Mouse (Mus musculus): ENCODE measurements around the gene Dnajc2. TPM values are rescaled to one million over a fixed set of nuclear protein-coding genes. Genes with fewer than 3 reads are reported as not detected.

Dnajc2 gene
- polyA plus RNA-seq, 1 experiment from 2014 or later: 48.4 TPM

DNA sequence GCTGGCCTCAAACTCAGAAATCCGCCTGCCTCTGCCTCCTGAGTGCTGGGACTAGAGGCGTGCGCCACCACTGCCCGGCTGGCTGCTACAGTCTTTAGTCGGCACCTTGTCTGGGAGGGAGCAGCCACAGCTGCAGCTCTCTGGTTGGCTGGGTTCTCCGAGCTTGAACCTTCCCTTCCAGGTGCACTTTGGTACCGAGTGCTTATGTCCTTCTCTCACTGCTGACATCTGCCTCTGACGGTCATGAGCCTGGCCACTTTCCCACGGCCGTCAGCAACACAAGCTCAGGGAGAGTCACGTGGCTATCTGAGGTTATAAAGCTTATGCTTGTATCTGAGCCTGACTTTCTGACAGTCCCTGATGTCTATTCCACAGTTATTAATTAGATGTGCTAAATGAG, 45.9 kb downstream of the Dnajc2 start:
- peaks cover 57% of the 10 kb centered on the region for H3K36me3 ChIP-seq (ENCODE audit: control insufficient read depth, insufficient read depth, low read length)
- WGBS: 85% methylated on average over 10 of the region's 11 CpGs
- H3K4me2 ChIP-seq (ENCODE audit: low read length): no peak overlapping the region
- no peak overlapping the region for H3K27ac ChIP-seq (replicated peaks in 1 of 2; ENCODE audit: control insufficient read depth in 1 of 2, insufficient read depth in 1 of 2, low read depth in 2 of 2, low read length in 2 of 2)
- H3K4me3 ChIP-seq (ENCODE audit: control insufficient read depth in 1 of 2, insufficient read depth in 1 of 2, low read depth in 1 of 2, low read length in 2 of 2): no peak overlapping the region
- peaks cover 3 to 11% of the 10 kb centered on the region in 2 experiments; a peak in 2 of 4 replicates for H3K4me1 ChIP-seq (ENCODE audit: control insufficient read depth in 2 of 2, insufficient read depth in 2 of 2, low read length in 2 of 2)
- no peak overlapping the region for H3K9ac ChIP-seq (ENCODE audit: low read length)
- H3K27me3 ChIP-seq (ENCODE audit: control insufficient read depth, insufficient read depth, low read length): no peaks in the 10 kb centered on the region
- no peak for ATAC-seq (ENCODE audit: insufficient number of reproducible peaks, insufficient read depth, low FRiP score, low read depth)
- H3K9me3 ChIP-seq (ENCODE audit: control insufficient read depth, low read length): no peaks in the 10 kb centered on the region

DNA sequence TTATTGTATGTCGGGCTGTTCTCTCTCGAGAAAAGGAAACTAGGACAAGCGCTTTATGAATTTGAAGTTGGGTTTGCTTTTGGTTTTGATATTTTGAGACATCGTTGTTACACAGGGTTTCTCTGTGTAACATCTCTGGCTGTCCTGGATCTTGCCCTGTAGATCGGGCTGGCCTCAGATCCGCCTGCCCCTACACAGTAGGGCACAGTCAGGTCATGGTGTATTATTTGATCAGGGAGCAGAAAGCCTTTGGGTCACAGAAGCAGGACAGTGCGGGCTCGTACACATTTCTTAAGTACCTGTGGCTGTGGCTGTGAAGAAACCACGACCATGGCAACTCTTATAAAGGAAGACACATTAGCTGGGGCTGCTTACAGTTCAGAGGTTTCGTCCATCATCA, 47.4 kb downstream of the Dnajc2 start:
- Histone ChIP-seq H3K27me3 (ENCODE audit: control insufficient read depth, insufficient read depth, low read length) (no peaks in the 10 kb centered on the region), H3K9ac (ENCODE audit: low read length) (peak overlapping the region; percentile 87), H3K27ac (replicated peaks in 1 of 2; ENCODE audit: control insufficient read depth in 1 of 2, insufficient read depth in 1 of 2, low read depth in 2 of 2, low read length in 2 of 2) (peak overlapping the region in 1 of 2 experiments; percentile 79; a peak in 1 of 4 replicates), H3K4me3 (ENCODE audit: control insufficient read depth in 1 of 2, insufficient read depth in 1 of 2, low read depth in 1 of 2, low read length in 2 of 2) (peak overlapping the region; percentile 79 to 98), H3K36me3 (ENCODE audit: control insufficient read depth, insufficient read depth, low read length) (peaks cover 42% of the 10 kb centered on the region), H3K9me3 (ENCODE audit: control insufficient read depth, low read length) (no peaks in the 10 kb centered on the region), H3K4me1 (ENCODE audit: control insufficient read depth in 2 of 2, insufficient read depth in 2 of 2, low read length in 2 of 2) (peaks cover 3 to 16% of the 10 kb centered on the region in 2 experiments; a peak in 2 of 4 replicates), H3K4me2 (ENCODE audit: low read length) (peak overlapping the region; percentile 72)
- ATAC-seq (ENCODE audit: insufficient number of reproducible peaks, insufficient read depth, low FRiP score, low read depth): no peak
- WGBS: 24% methylated on average over 10 of the region's 10 CpGs

DNA sequence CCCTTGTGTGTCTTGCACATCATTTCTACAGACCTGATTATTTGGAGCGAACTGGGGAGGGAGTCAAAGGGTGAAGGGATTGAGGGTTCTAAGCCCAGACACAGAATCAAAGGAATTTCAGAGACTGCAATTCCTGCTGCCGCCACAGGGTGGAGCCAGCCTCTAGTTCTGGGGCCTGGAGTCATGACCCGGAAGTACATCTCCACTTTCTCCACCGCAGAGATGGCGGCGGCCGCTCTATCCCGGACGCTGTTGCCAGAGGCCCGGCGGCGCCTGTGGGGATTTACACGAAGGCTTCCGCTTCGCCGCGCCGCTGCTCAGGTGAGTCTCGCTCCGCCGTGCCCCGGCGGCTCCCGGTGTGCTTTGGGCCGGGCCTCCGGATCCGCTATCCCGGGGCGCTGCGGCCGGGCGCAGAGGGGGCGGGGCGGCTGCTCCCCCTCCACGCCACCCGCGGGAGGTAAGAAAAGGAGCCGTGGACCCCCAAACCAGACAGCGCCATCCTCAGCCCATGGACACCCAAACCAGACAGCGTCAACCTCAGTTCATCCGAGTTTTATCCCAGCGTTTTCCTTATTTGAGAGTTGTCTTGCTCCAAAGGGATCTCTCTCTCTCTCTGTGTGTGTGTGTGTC, 48.0 kb downstream of the Dnajc2 start, which contains the start of gene Pmpcb:
Pmpcb (plus strand) TSS at position 186 of the 630 bp plus-strand sequence.
- Histone ChIP-seq H3K9ac (ENCODE audit: low read length) (peak within 1 kb of the TSS; percentile 87), H3K4me3 (ENCODE audit: control insufficient read depth in 1 of 2, insufficient read depth in 1 of 2, low read depth in 1 of 2, low read length in 2 of 2) (peak within 1 kb of the TSS; percentile 79 to 98), H3K4me2 (ENCODE audit: low read length) (peak within 1 kb of the TSS; percentile 72), H3K27ac (replicated peaks in 1 of 2; ENCODE audit: control insufficient read depth in 1 of 2, insufficient read depth in 1 of 2, low read depth in 2 of 2, low read length in 2 of 2) (peak within 1 kb of the TSS in 1 of 2 experiments; percentile 79; a peak in 2 of 4 replicates), H3K9me3 (ENCODE audit: control insufficient read depth, low read length) (no peaks in the 10 kb centered on the region), H3K36me3 (ENCODE audit: control insufficient read depth, insufficient read depth, low read length) (peaks cover 36% of the 10 kb centered on the region), H3K27me3 (ENCODE audit: control insufficient read depth, insufficient read depth, low read length) (no peaks in the 10 kb centered on the region), H3K4me1 (ENCODE audit: control insufficient read depth in 2 of 2, insufficient read depth in 2 of 2, low read length in 2 of 2) (peaks cover 3 to 16% of the 10 kb centered on the region in 2 experiments; a peak in 2 of 4 replicates)
- WGBS: 1% methylated on average over 42 of the region's 42 CpGs
- peak; percentile 67 for ATAC-seq (ENCODE audit: insufficient number of reproducible peaks, insufficient read depth, low FRiP score, low read depth)

DNA sequence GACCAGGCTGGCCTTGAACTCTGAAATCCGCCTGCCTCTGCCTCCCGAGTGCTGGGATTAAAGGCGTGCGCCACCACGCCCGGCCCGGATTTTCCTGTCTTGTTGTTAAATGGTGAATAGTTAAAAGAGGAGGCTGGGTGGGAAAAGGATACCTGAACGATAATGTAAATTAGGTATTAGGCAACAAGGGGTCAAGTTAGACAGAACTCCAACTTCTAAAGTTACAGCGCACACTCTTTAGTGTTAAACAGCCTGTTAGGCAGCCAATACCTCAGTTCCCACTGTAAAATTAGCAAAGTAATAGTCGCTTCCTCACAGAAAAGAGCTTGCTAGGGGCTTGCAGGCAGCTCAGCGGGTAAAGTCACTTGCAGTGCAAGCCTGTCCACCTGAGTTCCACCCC, 49.0 kb downstream of the Dnajc2 start:
- Histone ChIP-seq H3K9ac (ENCODE audit: low read length) (no peak overlapping the region), H3K9me3 (ENCODE audit: control insufficient read depth, low read length) (no peaks in the 10 kb centered on the region), H3K36me3 (ENCODE audit: control insufficient read depth, insufficient read depth, low read length) (peaks cover 26% of the 10 kb centered on the region), H3K4me3 (ENCODE audit: control insufficient read depth in 1 of 2, insufficient read depth in 1 of 2, low read depth in 1 of 2, low read length in 2 of 2) (no peak overlapping the region), H3K4me2 (ENCODE audit: low read length) (no peak overlapping the region), H3K4me1 (ENCODE audit: control insufficient read depth in 2 of 2, insufficient read depth in 2 of 2, low read length in 2 of 2) (peaks cover 3 to 16% of the 10 kb centered on the region in 2 experiments; a peak in 2 of 4 replicates), H3K27ac (replicated peaks in 1 of 2; ENCODE audit: control insufficient read depth in 1 of 2, insufficient read depth in 1 of 2, low read depth in 2 of 2, low read length in 2 of 2) (no peak overlapping the region), H3K27me3 (ENCODE audit: control insufficient read depth, insufficient read depth, low read length) (no peaks in the 10 kb centered on the region)
- 74% methylated on average over 11 of the region's 11 CpGs for WGBS
- no peak for ATAC-seq (ENCODE audit: insufficient number of reproducible peaks, insufficient read depth, low FRiP score, low read depth)

DNA sequence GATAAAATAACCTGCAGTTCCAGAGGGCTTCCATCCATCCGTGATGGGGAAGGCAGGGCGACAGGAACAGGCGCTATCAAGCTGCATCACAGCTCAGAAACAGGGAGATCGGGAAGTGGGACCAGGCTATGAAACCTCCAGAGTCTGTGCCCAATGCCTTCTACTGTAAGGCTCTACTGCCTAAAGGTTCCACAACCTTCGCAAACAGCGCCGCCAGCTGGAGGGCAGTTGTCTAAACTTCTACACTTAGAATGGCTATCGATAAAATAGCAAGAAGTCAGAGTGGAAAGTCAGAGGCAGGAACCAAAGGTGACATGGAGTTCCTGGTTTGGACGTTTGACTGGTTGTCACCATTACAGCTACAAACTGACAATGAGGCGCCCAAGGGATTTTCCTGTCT, 49.5 kb downstream of the Dnajc2 start:
- Histone ChIP-seq H3K4me1 (ENCODE audit: control insufficient read depth in 2 of 2, insufficient read depth in 2 of 2, low read length in 2 of 2) (peaks cover 3 to 16% of the 10 kb centered on the region in 2 experiments; a peak in 2 of 4 replicates), H3K9ac (ENCODE audit: low read length) (peak overlapping the region; percentile 28; the same call in 1 of the 2 replicates), H3K4me2 (ENCODE audit: low read length) (peak overlapping the region; percentile 36), H3K4me3 (ENCODE audit: control insufficient read depth in 1 of 2, insufficient read depth in 1 of 2, low read depth in 1 of 2, low read length in 2 of 2) (peak overlapping the region; percentile 17 to 44), H3K27ac (replicated peaks in 1 of 2; ENCODE audit: control insufficient read depth in 1 of 2, insufficient read depth in 1 of 2, low read depth in 2 of 2, low read length in 2 of 2) (no peak overlapping the region), H3K36me3 (ENCODE audit: control insufficient read depth, insufficient read depth, low read length) (peaks cover 23% of the 10 kb centered on the region), H3K9me3 (ENCODE audit: control insufficient read depth, low read length) (no peaks in the 10 kb centered on the region), H3K27me3 (ENCODE audit: control insufficient read depth, insufficient read depth, low read length) (no peaks in the 10 kb centered on the region)
- 18% methylated on average over 10 of the region's 10 CpGs for WGBS
- ATAC-seq (ENCODE audit: insufficient number of reproducible peaks, insufficient read depth, low FRiP score, low read depth): no peak

DNA sequence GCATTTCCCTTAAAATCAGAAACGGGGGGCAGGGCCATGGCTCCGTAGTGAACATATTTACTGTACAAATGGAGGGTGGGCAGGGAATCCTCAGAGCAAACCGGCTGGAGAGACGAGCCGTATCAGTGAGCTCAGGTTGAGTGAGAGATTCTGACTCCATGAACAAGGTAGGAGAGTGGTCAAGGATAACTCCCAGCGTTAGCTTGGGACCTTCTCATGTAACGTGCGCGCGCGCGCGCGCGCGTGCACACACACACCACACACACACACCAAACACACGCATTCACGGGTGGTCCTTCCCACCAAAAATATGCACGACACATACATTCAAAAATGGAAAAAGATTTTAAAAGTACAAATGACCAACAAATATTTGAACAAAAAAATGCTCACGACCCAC, 50.0 kb downstream of the Dnajc2 start:
- Histone ChIP-seq H3K9me3 (ENCODE audit: control insufficient read depth, low read length) (no peaks in the 10 kb centered on the region), H3K4me2 (ENCODE audit: low read length) (peak overlapping the region; percentile 36), H3K27ac (replicated peaks in 1 of 2; ENCODE audit: control insufficient read depth in 1 of 2, insufficient read depth in 1 of 2, low read depth in 2 of 2, low read length in 2 of 2) (no peak overlapping the region), H3K36me3 (ENCODE audit: control insufficient read depth, insufficient read depth, low read length) (peaks cover 18% of the 10 kb centered on the region), H3K27me3 (ENCODE audit: control insufficient read depth, insufficient read depth, low read length) (no peaks in the 10 kb centered on the region), H3K9ac (ENCODE audit: low read length) (peak overlapping the region; percentile 28; the same call in 1 of the 2 replicates), H3K4me3 (ENCODE audit: control insufficient read depth in 1 of 2, insufficient read depth in 1 of 2, low read depth in 1 of 2, low read length in 2 of 2) (peak overlapping the region; percentile 17 to 44), H3K4me1 (ENCODE audit: control insufficient read depth in 2 of 2, insufficient read depth in 2 of 2, low read length in 2 of 2) (peaks cover 3 to 16% of the 10 kb centered on the region in 2 experiments; a peak in 2 of 4 replicates)
- ATAC-seq (ENCODE audit: insufficient number of reproducible peaks, insufficient read depth, low FRiP score, low read depth): no peak
- 76% methylated on average over 20 of the region's 20 CpGs for WGBS

DNA sequence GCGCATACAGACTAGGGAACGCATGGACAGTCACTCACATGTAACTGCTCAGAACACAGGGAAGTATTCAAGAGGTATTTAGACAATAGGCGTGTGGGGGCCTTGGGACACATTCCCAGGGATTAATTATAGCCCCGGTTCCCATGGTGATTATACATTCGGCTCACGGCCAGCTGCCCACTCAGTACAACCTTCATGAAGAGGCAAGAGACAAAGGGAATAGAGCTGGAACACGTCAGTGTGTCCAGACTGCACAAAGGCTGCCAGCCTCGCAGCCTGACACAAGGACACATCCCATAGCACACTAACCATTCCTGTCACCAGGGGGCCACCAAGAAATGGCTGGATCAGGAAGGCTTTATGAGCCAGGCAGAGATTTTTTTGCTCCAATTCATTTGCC, 52.1 kb downstream of the Dnajc2 start:
- no peak overlapping the region for H3K9ac ChIP-seq (ENCODE audit: low read length)
- WGBS: 15% methylated on average over 8 of the region's 8 CpGs

More for the DNA sequence above, 52.1 kb downstream of the Dnajc2 start:
- H3K36me3 ChIP-seq (ENCODE audit: control insufficient read depth, insufficient read depth, low read length): no peaks in the 10 kb centered on the region
- peaks cover 3 to 10% of the 10 kb centered on the region in 2 experiments; a peak in 2 of 4 replicates for H3K4me1 ChIP-seq (ENCODE audit: control insufficient read depth in 2 of 2, insufficient read depth in 2 of 2, low read length in 2 of 2)
- no peaks in the 10 kb centered on the region for H3K9me3 ChIP-seq (ENCODE audit: control insufficient read depth, low read length)
- H3K27ac ChIP-seq (replicated peaks in 1 of 2; ENCODE audit: control insufficient read depth in 1 of 2, insufficient read depth in 1 of 2, low read depth in 2 of 2, low read length in 2 of 2): peak overlapping the region; percentile 74 to 83
- peak; percentile 83 for ATAC-seq (ENCODE audit: insufficient number of reproducible peaks, insufficient read depth, low FRiP score, low read depth)
- no peak overlapping the region for H3K4me3 ChIP-seq (ENCODE audit: control insufficient read depth in 1 of 2, insufficient read depth in 1 of 2, low read depth in 1 of 2, low read length in 2 of 2)
- peak overlapping the region; percentile 26; the same call in 1 of the 2 replicates for H3K4me2 ChIP-seq (ENCODE audit: low read length)
- H3K27me3 ChIP-seq (ENCODE audit: control insufficient read depth, insufficient read depth, low read length): no peaks in the 10 kb centered on the region

Data from heart, embryonic 14.5 days (tissue).